In the genomic region with DNA sequence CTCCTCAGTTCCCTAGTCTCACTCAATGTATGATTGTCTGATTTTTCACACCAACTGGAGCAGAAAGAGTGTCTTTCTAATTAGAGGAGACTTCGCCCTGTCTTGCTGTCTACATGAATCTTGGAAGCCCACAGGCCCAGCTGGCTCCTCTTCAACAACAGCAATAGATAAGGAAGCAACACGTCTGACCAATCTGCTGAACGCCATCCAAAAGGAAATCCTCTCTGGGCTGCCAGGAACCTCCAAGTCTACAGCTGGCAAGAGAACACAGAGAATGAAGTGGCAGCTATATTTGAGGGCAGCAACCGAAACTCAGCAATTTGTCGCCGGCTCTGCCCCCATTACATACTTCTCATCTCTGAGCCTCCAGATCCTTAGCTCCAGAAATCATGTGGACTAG, we compare ENCODE assay signal across 8 mouse cellular contexts.
DNase-seq lines count a peak whose midpoint lies in the region; ATAC-seq and TF ChIP-seq lines count a peak whose summit lies in the region.

No protein-coding gene starts in this region.

- no peak for TF ChIP-seq EP300 in heart, adult 2 months (IDR thresholded peaks at IDR 0.05; ENCODE audit: insufficient read depth, low read depth, low read length)

- H3K4me2 ChIP-seq in hindbrain, embryonic 12.5 days (replicated peaks), result no peak overlapping the region

- no peaks in the 10 kb centered on the region for H3K9me3 ChIP-seq in hindbrain, embryonic 12.5 days (replicated peaks)

- TF ChIP-seq POLR2A in heart, adult 2 months (IDR thresholded peaks at IDR 0.05; ENCODE audit: insufficient read depth, low read depth, low read length), result no peak

- no peak overlapping the region for H3K9ac ChIP-seq in heart, adult 2 months (ENCODE audit: low read depth, low read length)
- H3K9ac ChIP-seq in hindbrain, embryonic 12.5 days, result no peak overlapping the region

- no peak for TF ChIP-seq CTCF in heart, adult 2 months (IDR thresholded peaks at IDR 0.05)

- 2% methylated on average over 6 of the region's 6 CpGs for WGBS in heart, adult 2 months
- 86% methylated on average over 6 of the region's 6 CpGs for WGBS in hindbrain, embryonic 12.5 days

- H3K4me3 ChIP-seq in heart, adult 2 months, result no peak overlapping the region
- no peak overlapping the region for H3K4me3 ChIP-seq in hindbrain, embryonic 12.5 days

- H3K27me3 ChIP-seq in heart, adult 2 months (ENCODE audit: control insufficient read depth, insufficient read depth, low read length), result no peaks in the 10 kb centered on the region
- no peaks in the 10 kb centered on the region for H3K27me3 ChIP-seq in hindbrain, embryonic 12.5 days

- intact Hi-C loops in heart, adult 2 months (cut with DNase I), result no loop called here
- intact Hi-C loops in left cerebral cortex, postnatal 25 days (cut with DNase I), result no loop called here
- intact Hi-C loops in gastrocnemius, postnatal 14 days (cut with DNase I; ENCODE audit: low total_unique reads), result no loop called here

- H3K36me3 ChIP-seq in heart, adult 2 months (ENCODE audit: control insufficient read depth, insufficient read depth, low read length), result no peaks in the 10 kb centered on the region
- no peaks in the 10 kb centered on the region for H3K36me3 ChIP-seq in hindbrain, embryonic 12.5 days

- no peak for ATAC-seq in erythroblast, adult 5-6 weeks (replicated peaks; ENCODE audit: low FRiP score, poor library complexity, severe bottlenecking)
- ATAC-seq in hindbrain, embryonic 12.5 days (ENCODE audit: low FRiP score), result no peak

- peaks cover 4% of the 10 kb centered on the region; the same call in 1 of the 2 replicates for H3K4me1 ChIP-seq in heart, adult 2 months (ENCODE audit: control insufficient read depth, insufficient read depth, low read length)
- no peaks in the 10 kb centered on the region for H3K4me1 ChIP-seq in hindbrain, embryonic 12.5 days

- DNase-seq in retina, postnatal 1 day, result peak; percentile 29
- DNase-seq in retina, embryonic 14.5 days (ENCODE audit: low spot score), result no peak
- DNase-seq in heart, adult 2 months, result peak; percentile 16 to 45
- DNase-seq in left cerebral cortex, postnatal 25 days (ENCODE audit: low spot score in 2 of 2), result peak; percentile 3 to 61
- DNase-seq in right cerebral cortex, postnatal 4 days, result peak; percentile 39
- DNase-seq in gastrocnemius, postnatal 14 days, result no peak

- H3K27ac ChIP-seq in heart, adult 2 months, result no peak overlapping the region
- no peak overlapping the region for H3K27ac ChIP-seq in hindbrain, embryonic 12.5 days

- no peaks in the 10 kb centered on the region for H3K79me2 ChIP-seq in heart, adult 2 months (replicated peaks; ENCODE audit: control insufficient read depth, insufficient read depth, low read length)

Comparison
In these comparisons a context has a peak if more than half of its experiments do, and no peak if none do; other contexts are left out.
1. DNase-seq: peak in retina, postnatal 1 day (single experiment), heart, adult 2 months (2 of 2), left cerebral cortex, postnatal 25 days (2 of 2) and right cerebral cortex, postnatal 4 days (single experiment); none in retina, embryonic 14.5 days (single experiment) and gastrocnemius, postnatal 14 days (single experiment).